Mouse (Mus musculus) gastrocnemius, postnatal 36 days (tissue): ENCODE results near the gene Rogdi. TPM values are rescaled to one million over a fixed set of nuclear protein-coding genes. Genes with fewer than 3 reads are reported as not detected.

ENCODE experiments used
- DNase-seq, 2 experiments: peaks; one replicate each; pipeline ENCODE4 v3.0.0; 2022
- intact Hi-C: fragments of 180-260 bp; cut with DNase I; formaldehyde crosslinking; loops from one replicate; pipeline ENCODE4 v1.15.1; 2025
- total RNA-seq, 2 experiments: library from RNA; stranded (reverse); gene quantifications; 2 replicates each; pipeline ENCODE4 v1.2.3; 2021

Rogdi gene
- total RNA-seq, 2 experiments from 2014 or later: 4.8 to 7.0 TPM

GRCm38 (mm10) chr16:4998984-4999383 lies 14.4 kb downstream of the Rogdi start:
- DNase-seq: no peak
- intact Hi-C loops: no loop called here

DNA sequence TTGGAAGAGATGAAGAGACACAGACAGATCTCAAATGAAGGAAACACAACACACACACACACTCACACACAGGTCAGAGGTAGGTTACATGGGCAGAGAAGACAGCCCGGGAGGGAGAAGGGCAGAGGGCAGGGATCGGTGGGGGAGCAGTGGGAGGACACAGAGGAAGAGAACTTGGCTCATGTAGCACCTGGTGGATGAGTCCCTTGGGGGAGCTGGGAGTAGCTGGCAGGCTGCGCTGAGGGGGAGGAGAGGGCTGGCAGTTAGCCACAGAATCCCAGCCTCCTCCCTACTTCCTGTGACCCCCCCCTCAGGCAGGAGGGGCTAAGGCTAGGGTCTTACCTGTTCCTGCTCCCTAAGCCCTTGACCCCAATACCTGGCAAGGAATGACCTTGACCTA lies 15.8 kb downstream of the Rogdi start, which contains the start of gene Sept12:
Gene Sept12 (minus strand): TSS at position 300 of the 400 bp plus-strand sequence.
- no peak for DNase-seq
- intact Hi-C loops: no loop called here

- DNase-seq: no peak
- intact Hi-C loops: no loop called here
These were observed 20.1 kb downstream of the Rogdi start for GRCm38 (mm10) chr16:4993276-4993675.

GRCm38 (mm10) chr16:4984717-4985116 lies 28.6 kb downstream of the Rogdi start:
- no peak for DNase-seq
- intact Hi-C loops: loop anchor here (5.0 kb wide), 1 partner anchor 213 kb away; no protein-coding TSS in a partner anchor

- intact Hi-C loops: loop anchor here (1.0 to 5.0 kb wide), 2 partner anchors 165 to 217 kb away; no protein-coding TSS in a partner anchor
- DNase-seq: no peak
These were observed 33.5 kb downstream of the Rogdi start for GRCm38 (mm10) chr16:4979755-4980380.

DNA sequence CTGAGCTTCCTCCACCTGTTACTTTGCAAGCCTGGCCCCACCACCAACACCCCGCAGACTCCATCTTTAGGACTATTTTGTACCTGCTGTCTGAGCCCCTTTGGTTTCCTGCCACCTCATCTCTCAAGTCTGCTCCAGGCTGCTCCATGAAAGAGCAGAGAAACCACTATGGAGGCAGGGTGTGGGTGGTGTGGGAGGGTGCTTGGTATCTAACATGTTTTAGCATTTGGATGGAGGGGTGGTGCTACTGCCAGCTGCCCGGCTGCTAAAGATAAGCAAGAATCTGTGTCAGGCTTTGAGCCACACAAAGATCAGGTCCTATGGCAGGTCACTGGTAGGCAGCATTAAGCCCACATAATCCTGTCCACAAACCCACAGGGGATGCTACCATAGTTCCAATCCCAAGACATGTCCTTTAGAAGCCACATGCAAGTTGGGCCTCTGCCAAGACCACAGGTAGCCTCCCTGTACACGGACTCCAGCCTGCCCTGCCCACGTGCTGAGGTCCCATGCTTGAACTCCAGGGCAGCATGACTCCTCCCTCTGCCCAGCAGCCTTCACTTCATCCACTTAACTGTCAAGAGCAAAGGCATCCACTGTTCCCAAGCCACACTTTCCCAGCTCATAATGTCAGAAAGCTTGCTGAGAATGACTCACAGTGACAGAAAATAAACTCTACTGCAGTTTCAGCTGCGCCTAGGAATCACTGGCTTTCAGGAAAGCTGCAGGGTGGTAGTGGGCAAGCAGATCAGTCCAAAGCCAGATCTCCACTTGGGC lies 34.9 kb downstream of the Rogdi start:
- no peak for DNase-seq
- intact Hi-C loops: no loop called here

GRCm38 (mm10) chr16:4976180-4976579 lies 37.2 kb downstream of the Rogdi start:
- intact Hi-C loops: no loop called here
- no peak for DNase-seq

DNA sequence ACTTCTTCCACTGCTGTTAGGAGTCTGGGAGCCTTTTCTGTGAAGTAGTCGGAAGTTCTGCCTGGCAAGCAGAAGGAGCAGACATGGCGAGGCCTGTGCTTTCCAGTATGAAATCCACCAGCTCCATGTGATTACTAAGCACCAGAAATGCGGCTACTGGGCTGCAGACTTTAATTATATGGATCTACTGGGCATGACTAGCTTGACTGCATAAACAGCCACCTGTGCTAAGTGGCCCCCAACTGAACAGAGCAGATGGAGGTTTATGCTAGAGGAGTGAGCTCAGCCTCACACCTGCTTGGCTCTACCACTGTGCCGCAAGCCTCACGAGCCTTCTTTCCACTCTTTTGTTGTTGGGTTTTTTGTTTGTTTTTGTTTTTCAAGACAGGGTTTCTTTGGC lies 38.8 kb downstream of the Rogdi start:
- DNase-seq: no peak
- intact Hi-C loops: no loop called here

DNA sequence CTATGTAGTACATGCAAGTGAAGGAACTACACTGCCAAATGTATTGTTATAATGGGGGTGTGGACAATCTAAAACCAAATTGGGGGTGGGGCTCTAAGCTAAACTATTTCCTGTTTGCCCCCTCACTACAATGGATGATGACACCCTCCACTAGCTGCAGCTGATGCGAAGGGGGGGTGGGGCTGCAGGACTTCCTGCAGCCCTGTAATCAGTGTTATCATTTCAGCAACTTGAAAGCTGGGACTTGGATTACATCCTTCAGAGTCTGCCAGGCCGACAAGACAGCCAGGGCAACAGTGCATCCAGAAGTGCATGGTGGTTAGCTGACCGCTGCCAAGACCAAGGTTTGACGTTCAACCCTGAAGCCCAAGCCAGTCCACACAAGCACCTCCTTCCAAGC lies 41.7 kb downstream of the Rogdi start:
- intact Hi-C loops: no loop called here
- no peak for DNase-seq

DNA sequence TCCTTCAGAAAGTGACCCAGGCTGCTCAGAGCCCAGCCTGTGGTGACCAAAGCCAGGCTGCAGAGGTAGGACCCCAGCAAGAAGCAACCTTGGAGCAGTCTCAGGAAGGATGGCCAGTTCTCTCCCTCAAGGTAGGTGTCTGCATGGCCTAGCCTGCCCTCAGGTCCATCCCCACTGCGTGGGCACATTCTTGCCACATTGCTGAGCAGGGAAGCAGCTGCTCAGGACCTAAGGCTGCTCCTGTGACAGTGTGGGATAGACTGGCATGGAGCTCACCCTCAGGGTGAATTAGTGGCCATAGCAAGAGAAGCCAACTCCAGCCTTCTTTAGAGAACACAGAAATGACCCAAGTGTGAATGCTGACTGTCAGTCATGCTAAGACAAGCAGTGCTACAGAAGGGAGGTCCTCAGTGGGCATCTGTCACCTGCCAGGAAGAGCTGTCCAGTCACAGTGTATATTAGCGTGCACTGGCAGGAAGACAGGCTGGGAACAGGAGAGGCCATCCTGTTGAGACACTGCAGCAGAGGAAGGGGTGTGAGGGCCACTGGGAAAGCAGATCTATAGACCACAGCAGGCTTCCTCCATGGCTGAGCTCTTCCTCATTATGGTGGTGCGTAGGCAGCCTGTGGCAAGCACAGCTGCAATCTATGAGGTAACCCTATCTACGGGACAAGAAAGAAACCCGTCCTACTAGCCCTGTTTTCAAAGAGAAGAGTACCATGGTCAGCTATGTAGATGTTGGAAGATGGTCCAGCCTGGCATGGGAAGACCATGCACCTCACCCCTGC lies 44.1 kb downstream of the Rogdi start:
- intact Hi-C loops: no loop called here
- no peak for DNase-seq

DNA sequence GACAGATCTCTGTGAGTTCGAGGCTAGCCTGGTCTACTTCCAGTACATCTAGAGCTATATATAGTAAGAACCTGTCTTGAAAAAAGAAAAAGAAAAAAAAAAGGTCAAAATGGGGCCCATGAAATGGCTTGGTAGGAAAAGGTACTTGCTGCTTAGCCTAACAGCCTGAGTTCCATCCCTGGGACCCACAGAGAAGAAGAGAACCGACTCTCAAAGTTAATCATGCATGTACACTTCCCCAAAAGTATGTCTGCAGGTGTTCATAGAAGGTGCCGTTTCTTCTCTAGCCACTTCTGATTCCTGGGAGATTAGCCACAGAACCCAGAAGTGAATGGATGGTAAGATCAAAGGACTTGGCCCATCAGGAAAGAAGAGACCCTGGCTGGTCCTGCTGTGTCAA lies 44.9 kb downstream of the Rogdi start:
- intact Hi-C loops: no loop called here

DNA sequence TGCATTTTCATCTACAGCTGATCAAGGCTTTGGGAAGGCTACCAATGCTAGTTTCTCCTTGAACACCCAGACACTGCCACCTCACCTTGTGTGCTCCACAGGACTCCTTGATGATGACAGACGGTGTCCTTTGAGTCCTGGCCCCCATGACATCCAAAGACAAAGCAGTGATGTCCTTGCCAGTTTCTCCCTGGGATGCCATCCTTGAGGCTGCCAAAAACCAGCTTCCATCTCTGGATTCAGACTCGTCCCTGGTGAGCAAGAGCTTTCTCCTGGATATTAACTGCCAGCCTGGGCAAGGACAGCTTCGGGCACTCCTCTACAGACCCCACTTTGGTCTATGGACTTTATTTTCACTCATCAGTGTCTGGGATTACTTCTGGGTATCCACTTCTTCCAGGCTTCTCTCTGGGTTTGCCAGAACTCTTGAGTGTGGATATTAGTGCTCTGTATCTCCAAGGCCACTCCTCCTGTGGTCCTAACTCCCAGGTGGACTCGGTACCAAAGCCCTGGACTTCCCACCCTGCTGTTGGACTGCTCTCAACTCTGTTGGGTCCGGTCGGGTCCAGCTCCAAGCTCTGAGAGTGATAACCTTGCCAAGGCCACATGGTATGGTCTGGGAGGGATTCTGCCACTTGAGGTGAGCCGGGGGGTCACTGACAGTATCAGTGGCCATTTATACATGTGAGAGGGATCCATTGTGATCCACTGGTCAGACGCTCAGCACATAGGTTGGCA lies 47.8 kb downstream of the Rogdi start:
- intact Hi-C loops: no loop called here

More for the DNA sequence above, 44.9 kb downstream of the Rogdi start:
- no peak for DNase-seq

DNA sequence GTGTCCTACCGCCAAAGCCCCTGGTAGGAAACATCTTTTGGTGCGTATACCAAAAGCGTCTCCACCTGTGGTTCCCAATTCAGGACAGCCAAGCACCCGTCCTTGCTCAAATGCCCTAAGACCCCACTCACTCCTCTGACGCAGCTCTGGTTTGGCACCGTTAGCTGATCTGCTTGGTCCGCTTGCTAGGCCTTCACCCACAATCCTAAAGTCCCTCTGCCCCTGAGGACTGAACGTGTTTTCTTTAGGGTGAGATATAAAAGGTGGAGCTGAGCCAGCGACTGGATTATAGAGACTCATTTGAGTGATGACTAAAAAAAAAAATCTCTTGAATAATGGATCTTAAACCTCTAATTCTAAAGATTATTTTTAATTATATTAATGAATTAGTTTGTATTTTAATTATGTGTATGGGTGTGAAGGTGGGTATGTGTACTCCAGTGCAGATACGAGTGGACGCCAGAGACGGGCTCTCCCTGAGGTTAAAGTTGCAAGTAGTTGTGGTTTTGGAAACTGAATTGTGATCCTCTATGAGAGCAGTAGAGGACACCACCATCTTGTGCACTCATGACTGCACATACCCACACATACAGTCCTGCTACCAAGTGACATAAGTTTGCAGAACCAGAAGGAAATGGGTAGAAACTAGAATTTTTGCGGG lies 48.5 kb downstream of the Rogdi start:
- DNase-seq: no peak

More for the DNA sequence above, 47.8 kb downstream of the Rogdi start:
- DNase-seq: no peak

DNA sequence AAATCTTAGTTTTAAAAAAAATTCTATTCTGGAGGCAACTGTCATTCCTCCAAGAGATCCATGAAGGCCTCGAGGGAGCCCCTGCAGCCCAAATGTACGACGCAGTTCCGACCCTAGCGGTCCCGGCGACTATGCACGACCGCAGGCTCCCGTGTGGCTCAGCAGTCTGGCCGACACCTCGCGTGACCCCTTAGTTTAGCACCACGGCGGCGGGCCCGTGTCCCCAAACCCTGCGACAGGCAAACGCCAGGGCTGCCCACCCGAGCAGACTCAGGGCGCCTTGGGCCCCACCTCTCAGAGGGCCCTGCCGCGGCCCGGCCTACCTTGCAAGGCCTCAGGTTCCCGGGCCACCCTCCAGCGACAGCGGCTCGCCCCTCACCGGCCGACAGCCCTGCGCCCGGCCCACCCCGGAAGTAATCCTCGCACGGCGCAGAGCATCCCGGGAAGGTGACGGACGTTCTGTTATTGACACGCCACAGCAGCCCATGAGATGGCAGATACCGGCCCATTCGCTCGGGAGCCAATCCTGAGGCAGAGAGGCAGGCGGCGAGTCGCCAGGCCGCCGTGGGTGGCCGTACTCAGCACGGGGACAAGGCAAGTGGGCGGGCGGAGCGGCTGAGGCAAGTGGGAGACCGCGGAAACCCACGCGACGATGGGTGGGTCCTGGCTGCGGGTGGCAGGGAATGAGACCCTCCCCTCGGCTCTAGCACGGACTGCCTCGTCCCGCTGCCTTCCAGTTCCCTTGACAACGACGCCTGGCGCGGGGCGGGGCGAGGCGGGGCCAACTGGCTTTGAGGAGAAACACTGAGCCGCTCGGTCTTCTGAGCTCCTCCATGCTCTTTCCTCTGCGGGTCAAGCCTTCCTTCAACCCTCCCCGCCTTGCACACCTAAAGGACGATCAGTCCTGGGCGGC lies 49.3 kb downstream of the Rogdi start, which contains the start of gene Anks3:
Gene Anks3 (minus strand): TSS at position 409 of the 913 bp plus-strand sequence.
- intact Hi-C loops: no loop called here
- DNase-seq: peak; percentile 96 to 97

More for the DNA sequence above, 48.5 kb downstream of the Rogdi start:
- intact Hi-C loops: no loop called here

GRCm38 (mm10) chr16:4963346-4963745 lies 50.0 kb downstream of the Rogdi start:
- no peak for DNase-seq
- intact Hi-C loops: no loop called here

DNA sequence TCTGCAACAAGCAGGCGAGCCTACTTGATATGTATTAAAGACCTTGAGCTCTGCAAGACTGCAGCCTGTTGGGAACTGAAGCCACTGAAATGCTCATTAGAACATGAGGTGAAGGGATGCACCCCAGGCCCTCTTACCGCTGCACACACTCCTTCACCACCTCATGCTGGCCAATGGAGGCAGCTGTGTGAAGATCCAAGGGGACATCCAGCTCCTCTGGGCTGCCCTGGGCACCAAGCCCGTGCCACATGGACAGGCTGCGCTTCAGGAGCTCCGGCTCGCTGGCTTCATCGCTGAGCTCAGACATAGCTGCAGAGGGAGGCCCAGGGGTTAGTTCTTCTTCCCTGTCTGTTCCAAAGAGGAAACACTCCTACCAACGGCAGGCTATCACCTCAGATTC lies 53.1 kb downstream of the Rogdi start:
- no peak for DNase-seq
- intact Hi-C loops: no loop called here
